Mouse (Mus musculus): ENCODE measurements around the gene Auts2. TPM values are rescaled to one million over a fixed set of nuclear protein-coding genes. Genes with fewer than 3 reads are reported as not detected.

The Auts2 gene
- total RNA-seq, 4 experiments from 2014 or later: 23.5 to 31.8 (median 27.0) TPM

DNA sequence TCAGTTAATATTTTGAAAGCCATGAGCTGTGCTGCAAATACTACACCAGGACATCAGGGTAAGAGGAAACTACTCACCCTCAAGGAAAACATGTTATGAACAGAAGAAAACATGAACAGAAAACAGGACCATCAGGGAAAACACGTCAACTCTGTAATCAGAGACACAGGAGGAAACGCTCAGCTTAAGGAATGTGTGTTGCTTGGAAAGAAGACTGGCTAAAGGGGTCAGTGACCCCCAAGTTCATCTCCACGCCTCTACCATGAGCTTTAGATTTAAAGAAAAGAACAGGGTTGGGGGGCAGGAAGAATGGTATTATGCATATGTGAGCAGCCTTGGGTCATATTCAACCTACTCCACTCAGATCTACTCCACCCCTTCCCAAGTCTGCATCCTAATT, 356.5 kb downstream of the Auts2 start:
- DNase-seq (ENCODE audit: low spot score): no peak

DNA sequence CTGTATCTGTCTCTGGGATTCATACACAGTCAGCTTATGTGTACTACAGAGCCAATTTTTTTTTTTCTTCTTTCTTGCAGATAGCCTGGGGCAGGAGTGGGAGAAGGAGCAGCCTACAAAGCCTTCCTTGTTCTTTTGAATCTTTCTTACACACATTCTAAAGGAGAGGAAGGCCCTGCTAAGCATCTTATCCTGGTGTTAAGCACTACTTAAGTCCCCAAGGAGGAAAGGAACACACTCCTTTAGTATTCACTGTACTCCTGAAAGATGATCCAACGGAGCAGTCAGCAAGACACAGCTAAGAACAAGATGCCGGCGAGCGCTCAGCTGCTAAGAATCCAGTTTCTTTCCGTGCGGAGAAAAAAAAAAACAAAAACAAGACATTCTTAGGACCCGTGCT, 356.9 kb downstream of the Auts2 start:
- DNase-seq (ENCODE audit: low spot score): no peak

DNA sequence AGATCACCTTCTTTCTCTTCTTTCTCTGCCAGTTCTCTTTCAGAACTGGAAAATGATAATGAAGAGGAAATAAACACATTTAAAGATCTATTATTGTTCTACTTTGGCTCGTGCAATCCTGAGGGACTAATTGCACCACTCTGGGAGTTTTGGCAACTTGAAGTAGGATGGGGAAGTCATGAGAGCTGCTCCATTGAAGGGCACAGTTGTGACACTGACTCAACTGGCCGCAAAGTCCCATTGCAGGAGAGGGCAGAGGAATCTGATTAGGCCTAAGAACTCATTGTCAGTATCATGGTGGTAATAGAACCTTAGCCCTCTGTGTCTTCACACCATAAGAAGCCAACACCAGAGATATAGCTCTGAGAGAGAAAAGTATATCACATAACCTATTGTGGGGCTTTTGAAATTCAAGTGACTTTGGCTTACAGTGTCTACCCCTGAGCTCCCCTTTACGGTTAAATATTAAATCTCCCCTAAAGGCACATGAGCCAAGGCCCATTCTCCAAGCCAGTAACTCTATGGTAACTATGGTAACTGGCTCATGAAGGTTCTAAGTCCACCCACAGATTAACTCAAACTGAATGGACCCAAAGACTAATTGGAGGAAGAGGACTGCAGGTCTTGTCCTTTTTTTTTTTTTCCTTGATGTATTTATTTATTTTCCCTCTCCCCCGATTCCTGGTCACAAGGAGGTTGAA, 358.6 kb downstream of the Auts2 start:
- no peak for DNase-seq (ENCODE audit: low spot score)

GRCm38 (mm10) chr5:132182077-132182476, 361.1 kb downstream of the Auts2 start:
- no peak for DNase-seq (ENCODE audit: low spot score)

- DNase-seq (ENCODE audit: low spot score): peak; percentile 28
Observed at GRCm38 (mm10) chr5:132170010-132170409, 373.1 kb downstream of the Auts2 start.

- DNase-seq (ENCODE audit: low spot score): no peak
Observed at GRCm38 (mm10) chr5:132168805-132169204, 374.3 kb downstream of the Auts2 start.

DNA sequence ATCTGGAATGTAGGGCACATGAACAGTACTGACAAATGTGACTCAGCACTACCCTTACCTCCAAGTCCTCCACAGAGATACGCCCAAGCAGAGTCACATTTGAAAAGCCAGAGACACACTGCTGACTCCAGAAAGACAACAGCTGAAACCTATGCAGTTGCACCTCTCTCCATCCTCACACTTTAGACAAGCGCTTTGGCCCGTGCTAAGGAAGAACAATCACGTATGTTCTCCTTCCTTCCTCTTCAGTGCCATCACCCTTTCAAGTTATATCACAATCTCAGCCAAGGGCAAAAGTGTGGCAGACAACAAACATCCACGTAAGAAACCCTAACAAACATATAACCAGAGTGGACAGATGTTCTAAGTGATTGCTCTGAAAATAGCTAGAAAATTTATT, 374.9 kb downstream of the Auts2 start:
- DNase-seq (ENCODE audit: low spot score): no peak

GRCm38 (mm10) chr5:132166559-132166958, 376.6 kb downstream of the Auts2 start:
- no peak for DNase-seq (ENCODE audit: low spot score)

DNA sequence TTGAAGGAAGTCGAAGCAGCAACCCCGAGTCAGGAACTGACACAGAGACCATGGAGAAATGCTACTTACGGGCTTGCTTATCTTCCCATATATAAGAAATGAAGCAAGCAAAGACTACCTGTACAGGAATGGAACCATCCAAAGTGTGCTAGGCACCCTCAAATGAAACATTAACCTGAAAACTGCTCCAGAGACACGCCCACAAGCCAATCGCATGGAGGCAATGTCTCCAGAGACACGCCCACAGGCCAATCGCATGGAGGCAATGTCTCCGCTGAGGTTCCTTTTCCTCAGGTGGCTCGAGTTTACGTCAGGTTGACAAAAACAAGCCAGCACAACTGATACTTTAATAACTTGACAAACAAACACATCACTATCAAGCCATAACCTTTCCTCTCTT, 379.2 kb downstream of the Auts2 start:
- DNase-seq (ENCODE audit: low spot score): no peak

- no peak for DNase-seq (ENCODE audit: low spot score)
Observed at GRCm38 (mm10) chr5:132162206-132162533, 381.0 kb downstream of the Auts2 start.

- peak; percentile 7 for DNase-seq (ENCODE audit: low spot score)
Observed at GRCm38 (mm10) chr5:132161338-132162205, 381.6 kb downstream of the Auts2 start.

- DNase-seq (ENCODE audit: low spot score): no peak
Observed at GRCm38 (mm10) chr5:132144181-132144580, 399.0 kb downstream of the Auts2 start.

DNA sequence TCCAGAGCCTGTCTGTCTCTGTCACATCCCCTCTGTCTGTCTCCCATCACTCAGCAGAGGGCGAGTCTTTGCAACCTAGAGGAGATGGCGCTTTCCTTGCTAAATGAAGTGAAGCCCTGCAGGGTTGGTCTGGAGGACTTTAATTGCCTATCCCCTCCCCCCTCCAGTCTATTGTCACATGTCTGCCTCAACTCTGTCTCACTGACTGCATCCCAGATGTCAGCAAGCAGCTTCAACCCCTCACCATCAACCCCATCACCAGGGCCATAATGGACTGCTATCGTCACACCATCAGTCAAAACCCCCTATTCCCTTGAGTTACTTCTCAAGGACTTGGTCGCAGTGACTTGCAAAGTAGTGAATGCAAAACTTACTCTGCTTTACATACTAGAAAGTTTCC, 402.3 kb downstream of the Auts2 start:
- DNase-seq (ENCODE audit: low spot score): no peak

- DNase-seq (ENCODE audit: low spot score): no peak
Observed at GRCm38 (mm10) chr5:132135941-132136663, 407.0 kb downstream of the Auts2 start.

- no peak for DNase-seq (ENCODE audit: low spot score)
Observed at GRCm38 (mm10) chr5:132131948-132132347, 411.2 kb downstream of the Auts2 start.

- no peak for DNase-seq (ENCODE audit: low spot score)
Observed at GRCm38 (mm10) chr5:132130577-132130976, 412.6 kb downstream of the Auts2 start.

DNA sequence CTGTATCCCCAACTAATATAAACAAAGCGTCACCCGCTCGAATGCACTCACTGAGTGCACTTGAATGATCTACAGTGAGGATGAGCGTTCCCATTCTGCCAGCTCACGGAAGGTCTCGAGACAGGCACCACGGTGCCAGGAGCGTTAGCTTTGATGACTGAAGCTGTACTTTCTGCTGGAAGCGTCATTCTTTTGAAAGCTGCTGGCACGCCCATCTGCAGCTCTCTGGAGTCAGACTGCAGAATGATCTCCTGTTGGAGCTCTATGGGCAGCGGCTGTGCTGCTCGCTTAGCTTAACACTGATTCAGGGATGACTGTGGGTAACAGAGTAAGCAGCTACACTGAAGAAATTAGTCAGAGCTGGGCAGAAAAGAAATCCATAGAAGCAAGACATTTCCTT, 416.5 kb downstream of the Auts2 start:
- no peak for DNase-seq (ENCODE audit: low spot score)

DNA sequence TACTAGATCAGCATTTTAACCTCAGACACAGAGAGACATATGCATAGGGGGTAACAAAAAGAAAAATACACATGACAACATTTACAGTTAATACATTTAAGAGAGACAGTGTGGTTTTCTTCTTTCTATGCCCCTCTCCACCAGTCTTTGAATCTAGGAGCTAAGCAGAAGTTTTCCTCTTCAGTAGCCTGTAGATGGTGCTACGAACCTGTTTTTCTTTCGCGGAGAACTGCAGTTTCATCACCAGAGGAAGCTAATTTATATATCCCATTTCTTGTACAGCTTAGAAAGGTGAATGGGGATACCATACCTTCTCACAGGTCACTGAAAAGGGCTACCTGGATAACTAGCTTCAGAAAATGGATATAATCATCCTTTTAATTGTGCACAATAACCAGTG, 427.5 kb downstream of the Auts2 start:
- peak; percentile 11 for DNase-seq (ENCODE audit: low spot score)

- DNase-seq (ENCODE audit: low spot score): peak; percentile 18
Observed at GRCm38 (mm10) chr5:132114561-132115301, 428.4 kb downstream of the Auts2 start.

DNA sequence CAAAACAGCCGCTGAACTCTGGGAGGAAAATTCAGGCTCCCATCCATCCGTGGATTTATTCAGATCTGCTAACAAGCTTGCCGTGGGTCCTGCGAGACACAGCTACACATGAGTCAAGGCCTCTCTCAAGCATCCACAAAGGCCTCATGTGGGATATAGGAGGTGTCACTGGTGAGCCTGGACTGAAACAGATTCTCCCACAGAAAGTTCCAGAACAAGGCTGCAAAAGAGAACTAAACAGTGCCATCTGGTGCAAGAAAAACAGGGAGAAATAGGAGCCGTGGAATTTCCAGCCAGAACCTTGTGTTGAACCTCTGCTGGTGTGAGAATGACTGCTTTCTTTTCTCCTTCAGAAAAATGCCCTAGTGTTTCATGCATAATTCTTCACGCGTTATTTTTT, 429.7 kb downstream of the Auts2 start:
- DNase-seq (ENCODE audit: low spot score): peak; percentile 26

DNA sequence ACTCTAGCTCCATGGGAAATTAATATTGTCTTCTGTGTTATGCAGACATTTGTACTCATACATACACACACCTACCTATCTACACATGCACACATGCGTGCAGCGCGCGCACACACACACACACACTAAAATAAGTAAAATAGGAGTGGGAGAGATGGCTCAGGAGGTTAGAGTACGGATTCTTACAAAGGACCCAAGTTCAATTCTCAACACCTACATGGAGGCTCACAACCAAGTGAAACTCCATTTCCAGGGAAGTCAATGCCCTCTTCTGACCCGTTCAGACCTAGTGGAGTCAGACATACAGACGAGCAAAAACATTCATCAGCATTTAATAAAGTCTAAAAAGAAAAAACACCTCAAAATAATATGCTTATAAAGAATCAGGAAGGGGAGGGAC, 430.5 kb downstream of the Auts2 start:
- no peak for DNase-seq (ENCODE audit: low spot score)

- DNase-seq (ENCODE audit: low spot score): no peak
Observed at GRCm38 (mm10) chr5:132102426-132102825, 440.7 kb downstream of the Auts2 start.
